Mouse (Mus musculus) right cerebral cortex, postnatal 36 days (tissue): Measurements from ENCODE around the gene Naa40.

ENCODE experiments used
- DNase-seq, 2 experiments: peaks; one replicate each; pipeline ENCODE4 v3.0.0; 2022; ENCODE audit warnings: low spot score in 2 of 2, mixed read lengths in 1 of 2

Gene Naa40

DNA sequence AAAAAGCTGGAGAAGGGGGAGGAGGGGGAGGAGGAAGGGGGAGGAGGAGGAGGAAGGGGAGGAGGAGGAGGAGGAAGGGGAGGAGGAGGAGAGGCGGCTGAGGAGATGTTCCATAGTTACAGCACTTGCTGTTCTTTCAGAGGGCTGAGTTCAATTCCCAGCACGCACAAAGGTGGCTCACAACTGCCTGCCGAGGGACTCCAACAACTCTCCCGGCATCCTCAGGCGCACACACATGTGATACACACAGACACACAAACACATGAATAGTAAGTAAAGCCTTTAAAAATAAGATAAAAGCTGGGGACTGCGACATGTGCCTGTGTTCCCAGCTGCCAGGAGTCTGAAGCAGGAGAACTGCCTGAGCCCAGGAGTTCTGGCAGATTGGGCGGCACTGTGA, 59.5 kb downstream of the Naa40 start:
- DNase-seq = no peak

- DNase-seq = no peak
These were observed 60.1 kb downstream of the Naa40 start for GRCm38 (mm10) chr19:7180756-7181405.

- no peak for DNase-seq
These were observed 62.0 kb downstream of the Naa40 start for GRCm38 (mm10) chr19:7178841-7179452.

DNA sequence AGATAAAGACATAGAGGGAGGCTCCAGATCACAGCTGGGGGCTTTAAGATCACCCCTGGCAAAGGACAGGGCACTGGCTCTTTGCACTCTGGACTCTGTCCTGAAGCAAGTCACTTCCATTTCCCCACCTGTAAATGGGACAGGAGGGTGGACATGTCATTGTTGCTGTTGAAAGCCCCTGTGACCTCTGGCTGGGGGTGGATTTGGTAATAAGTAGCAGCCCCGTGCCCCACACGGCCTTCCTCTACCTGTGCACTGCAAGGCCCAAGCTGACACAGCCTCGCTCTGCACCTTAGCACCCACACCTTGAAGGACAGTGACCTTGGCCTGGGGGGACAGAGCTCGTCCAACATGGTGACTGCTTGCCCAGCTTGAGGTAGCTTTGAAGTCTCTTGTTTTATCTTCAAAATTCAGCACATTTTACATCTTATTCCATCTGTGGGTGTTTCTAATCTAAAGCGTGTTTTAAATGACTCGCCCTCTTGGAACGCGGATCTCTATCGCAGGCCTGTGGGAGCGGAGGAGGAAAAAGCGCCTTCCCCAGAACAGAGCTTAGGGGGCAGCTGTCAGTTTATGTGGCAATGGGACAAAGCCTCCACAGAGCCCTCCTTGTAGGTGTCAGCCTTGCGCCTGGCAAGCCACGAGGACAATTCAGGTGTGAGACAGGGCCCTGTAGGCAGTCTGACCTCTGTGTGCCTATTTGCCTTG, 63.0 kb downstream of the Naa40 start:
- no peak for DNase-seq

- DNase-seq = no peak
These were observed 64.8 kb downstream of the Naa40 start for GRCm38 (mm10) chr19:7176041-7176696.
